In genomic region chr5:148397418-148397817, GRCm38 (mm10) we compare ENCODE assay signal across 14 mouse cellular contexts. TPM values are rescaled to one million over a fixed set of nuclear protein-coding genes. Genes with fewer than 3 reads are reported as not detected.
DNase-seq lines count a peak whose midpoint lies in the region; ATAC-seq and TF ChIP-seq lines count a peak whose summit lies in the region.
"Had no signal": no experiment of that assay in that cellular context is flagged by ENCODE, and none has a peak within 500 bp of the region (broad histone marks: within the 10 kb centered on the region; RNA-seq: fewer than 3 reads in every experiment).

No protein-coding gene starts in this region.

- no peak for ATAC-seq in limb, embryonic 12.5 days (ENCODE audit: insufficient number of reproducible peaks, insufficient read depth, low FRiP score, low TSS enrichment, low read depth)

- TF ChIP-seq EP300 in MEL (IDR thresholded peaks at IDR 0.05; ENCODE audit: low read depth in 1 of 2, low read length in 2 of 2) = peak; percentile 58 to 81

- no peak for TF ChIP-seq RAD21 in MEL (IDR thresholded peaks at IDR 0.05; ENCODE audit: low read depth, low read length)

- no peaks in the 10 kb centered on the region for H3K36me3 ChIP-seq in limb, embryonic 12.5 days
- peaks cover 16% of the 10 kb centered on the region for H3K36me3 ChIP-seq in limb, embryonic 10.5 days
- peaks cover 19 to 30% of the 10 kb centered on the region in 2 experiments for H3K36me3 ChIP-seq in MEL (ENCODE audit: control insufficient read depth in 1 of 2, insufficient read depth in 2 of 2, low read length in 2 of 2)
- peaks cover 32% of the 10 kb centered on the region for H3K36me3 ChIP-seq in myocyte (ENCODE audit: control insufficient read depth, insufficient read depth)
- H3K36me3 ChIP-seq: midbrain, embryonic 12.5 days had no signal

- DNase-seq in limb, embryonic 10.5 days (ENCODE audit: low spot score) = no peak
- peak; percentile 81 for DNase-seq in MEL (ENCODE audit: low read depth, low spot score)
- peak; percentile 62 for DNase-seq in induced T-regulatory cell, adult 2 months (ENCODE audit: low read depth)
- no peak for DNase-seq in urinary bladder, postnatal 14 days (ENCODE audit: low spot score)
- DNase-seq in layer of hippocampus, postnatal 14 days (ENCODE audit: low spot score in 2 of 2) = no peak
- DNase-seq: cerebellum, adult 11-12 months; heart, adult 18-20 months; heart, postnatal 10 days; lung, postnatal 36 days; right cerebral cortex, postnatal 4 days had no signal

- no peak overlapping the region for H3ac ChIP-seq in myocyte (ENCODE audit: control insufficient read depth, insufficient read length)

- H3K79me2 ChIP-seq in MEL (ENCODE audit: control insufficient read depth, insufficient read depth, low read length, poor library complexity) = peaks cover 69% of the 10 kb centered on the region
- H3K79me2 ChIP-seq in myocyte (ENCODE audit: control insufficient read depth, insufficient read depth) = peaks cover 67% of the 10 kb centered on the region

- H3K27ac ChIP-seq in limb, embryonic 12.5 days = no peak overlapping the region
- H3K27ac ChIP-seq in limb, embryonic 10.5 days = no peak overlapping the region
- peak overlapping the region; percentile 31; the same call in 1 of the 2 replicates for H3K27ac ChIP-seq in MEL (ENCODE audit: control insufficient read depth, low read depth, low read length)
- H3K27ac ChIP-seq: midbrain, embryonic 12.5 days; neural tube, embryonic 12.5 days had no signal

- H3K4me3 ChIP-seq in limb, embryonic 12.5 days (replicated peaks) = no peak overlapping the region
- H3K4me3 ChIP-seq in limb, embryonic 10.5 days = no peak overlapping the region
- H3K4me3 ChIP-seq in MEL (ENCODE audit: control insufficient read depth in 1 of 2, insufficient read depth in 1 of 2, low read depth in 2 of 2, low read length in 2 of 2) (peak overlapping the region; percentile 69 to 72), myocyte (peak overlapping the region; percentile 92)
- H3K4me3 ChIP-seq: neural tube, embryonic 12.5 days had no signal

- WGBS in limb, embryonic 12.5 days = 88% methylated on average over 4 of the region's 4 CpGs
- WGBS in limb, embryonic 10.5 days = 95% methylated on average over 4 of the region's 4 CpGs

- no peak for TF ChIP-seq CTCF in MEL (IDR thresholded peaks at IDR 0.05 in 2 of 3, conservative IDR thresholded peaks at IDR 0.05 in 1 of 3; ENCODE audit: control insufficient read depth in 1 of 3, insufficient read depth in 1 of 3, low read depth in 2 of 3, low read length in 3 of 3, poor library complexity in 1 of 3, severe bottlenecking in 1 of 3)

- H3K4me1 ChIP-seq in limb, embryonic 12.5 days (replicated peaks) = peaks cover 14% of the 10 kb centered on the region
- peaks cover 21% of the 10 kb centered on the region for H3K4me1 ChIP-seq in limb, embryonic 10.5 days
- peaks cover 8 to 18% of the 10 kb centered on the region in 2 experiments; a peak in 3 of 4 replicates for H3K4me1 ChIP-seq in MEL (ENCODE audit: control insufficient read depth in 1 of 2, insufficient read depth in 2 of 2, low read length in 2 of 2)

- H3K4me2 ChIP-seq in limb, embryonic 12.5 days = peak overlapping the region; percentile 100
- H3K4me2 ChIP-seq in myocyte (ENCODE audit: low read depth) = peak overlapping the region; percentile 83
- H3K4me2 ChIP-seq: neural tube, embryonic 12.5 days had no signal

- H3K27me3 ChIP-seq in limb, embryonic 12.5 days = peaks cover 9% of the 10 kb centered on the region; the same call in 1 of the 2 replicates
- peaks cover 14% of the 10 kb centered on the region for H3K27me3 ChIP-seq in limb, embryonic 10.5 days (ENCODE audit: low read depth, poor library complexity, severe bottlenecking)
- H3K27me3 ChIP-seq in MEL (ENCODE audit: control insufficient read depth in 1 of 2, insufficient read depth in 2 of 2, low read length in 2 of 2) = no peaks in the 10 kb centered on the region
- no peaks in the 10 kb centered on the region for H3K27me3 ChIP-seq in myocyte (ENCODE audit: control insufficient read depth, insufficient read depth, insufficient read length)
- H3K27me3 ChIP-seq: neural tube, embryonic 12.5 days had no signal

- TF ChIP-seq POLR2A in MEL (IDR thresholded peaks at IDR 0.05; ENCODE audit: control insufficient read depth in 1 of 2, insufficient read depth in 1 of 2, low read depth in 1 of 2, low read length in 2 of 2, poor library complexity in 1 of 2) (no peak), myocyte (IDR thresholded peaks at IDR 0.05; ENCODE audit: insufficient read length, low read depth) (no peak)

- H3K9me3 ChIP-seq in limb, embryonic 12.5 days = no peaks in the 10 kb centered on the region
- no peaks in the 10 kb centered on the region for H3K9me3 ChIP-seq in limb, embryonic 10.5 days (replicated peaks)
- no peaks in the 10 kb centered on the region for H3K9me3 ChIP-seq in MEL (replicated peaks; ENCODE audit: insufficient read depth, low read length)
- H3K9me3 ChIP-seq: midbrain, embryonic 12.5 days; neural tube, embryonic 12.5 days had no signal

- no peak overlapping the region for H3K9ac ChIP-seq in limb, embryonic 12.5 days (replicated peaks)
- H3K9ac ChIP-seq in MEL (ENCODE audit: control insufficient read depth, low read depth, low read length, poor library complexity, severe bottlenecking) = peak overlapping the region; percentile 63
- H3K9ac ChIP-seq: midbrain, embryonic 12.5 days; neural tube, embryonic 12.5 days had no signal

TF ChIP-seq in MEL, 35 proteins besides CTCF, POLR2A, EP300 and RAD21 (continues in another document):
- TF ChIP-seq ZNF384 (IDR thresholded peaks at IDR 0.05; ENCODE audit: low read depth, low read length) (no peak), MYC (IDR thresholded peaks at IDR 0.05; ENCODE audit: low read depth, low read length) (peak; percentile 19; the same call in 1 of the 2 replicates), ETS1 (IDR thresholded peaks at IDR 0.05; ENCODE audit: low read depth, low read length) (peak; percentile 87), SIN3A (IDR thresholded peaks at IDR 0.05; ENCODE audit: low read length) (peak; percentile 84), MAZ (IDR thresholded peaks at IDR 0.05; ENCODE audit: low read depth, low read length) (no peak), BHLHE40 (IDR thresholded peaks at IDR 0.05; ENCODE audit: borderline replicate concordance, low read depth, low read length) (no peak), TAL1 (IDR thresholded peaks at IDR 0.05; ENCODE audit: low read length) (peak; percentile 70), TBP (IDR thresholded peaks at IDR 0.05; ENCODE audit: low read depth, low read length) (0 out of 2 replicates have a peak, but pooled peaks have one; percentile 27), E2F4 (IDR thresholded peaks at IDR 0.05; ENCODE audit: borderline replicate concordance, low read depth, low read length) (no peak), GATA1 (IDR thresholded peaks at IDR 0.05; ENCODE audit: low read depth, low read length) (peak; percentile 82), CHD1 (IDR thresholded peaks at IDR 0.05; ENCODE audit: low read depth, low read length) (no peak), NELFE (IDR thresholded peaks at IDR 0.05; ENCODE audit: low read depth, low read length) (no peak), MXI1 (IDR thresholded peaks at IDR 0.05; ENCODE audit: low read depth, low read length) (peak; percentile 38; the same call in 1 of the 2 replicates), GABPA (IDR thresholded peaks at IDR 0.05; ENCODE audit: low read depth, low read length) (no peak), USF1 (IDR thresholded peaks at IDR 0.05; ENCODE audit: low read depth, low read length) (no peak), HCFC1 (IDR thresholded peaks at IDR 0.05; ENCODE audit: low read depth, low read length) (0 out of 2 replicates have a peak, but pooled peaks have one; percentile 31), JUND (IDR thresholded peaks at IDR 0.05; ENCODE audit: low read depth, low read length) (0 out of 2 replicates have a peak, but pooled peaks have one; percentile 43)

TF ChIP-seq in myocyte, 11 proteins besides CTCF, POLR2A, EP300 and RAD21:
- TF ChIP-seq MYOG (IDR thresholded peaks at IDR 0.05; ENCODE audit: control insufficient read depth in 1 of 3, insufficient read depth in 1 of 3, insufficient read length in 2 of 3, low read depth in 2 of 3) (no peak), TCF12 (IDR thresholded peaks at IDR 0.05; ENCODE audit: insufficient read depth, poor library complexity, severe bottlenecking) (no peak), REST (IDR thresholded peaks at IDR 0.05; ENCODE audit: insufficient read depth, insufficient read length) (no peak), TCF3 (IDR thresholded peaks at IDR 0.05; ENCODE audit: insufficient read length, low read depth) (no peak), CEBPB (IDR thresholded peaks at IDR 0.05; ENCODE audit: insufficient read depth, poor library complexity, severe bottlenecking) (no peak), MAX (IDR thresholded peaks at IDR 0.05; ENCODE audit: low read depth) (no peak), POLR2AphosphoS2 (IDR thresholded peaks at IDR 0.05; ENCODE audit: insufficient read length, low read depth) (no peak), USF1 (IDR thresholded peaks at IDR 0.05; ENCODE audit: low read depth) (no peak), SRF (IDR thresholded peaks at IDR 0.05; ENCODE audit: control insufficient read depth, insufficient read length, low read depth) (no peak), MYOD1 (IDR thresholded peaks at IDR 0.05; ENCODE audit: control insufficient read depth in 1 of 3, insufficient read length in 2 of 3, low read depth in 2 of 3) (no peak), E2F4 (IDR thresholded peaks at IDR 0.05; ENCODE audit: insufficient read depth) (no peak)

RNA-seq across cellular contexts. Expression of gene Slc7a1, which starts 2.3 kb away (rescaled TPM):
- polyA plus RNA-seq in limb, embryonic 12.5 days (2016; fragmentation: Nextera tagmentation; extraction: Ambion mirVana) = 12.0 and 12.6 TPM in 2 replicates
- 13.2 and 17.8 TPM in 2 replicates for polyA plus RNA-seq in limb, embryonic 10.5 days (2016; fragmentation: Nextera tagmentation; extraction: Ambion mirVana)
- 64.1 and 90.2 TPM in 2 replicates for total RNA-seq in MEL (2012; rRNA removed)
- polyA plus RNA-seq in MEL (2012; ENCODE audit: insufficient read depth in 1 of 2, insufficient read length in 2 of 2, low read depth in 1 of 2, low replicate concordance in 2 of 2, missing spikeins in 1 of 2) (100 to 1,000 TPM in 1 of 2 experiments, 10 to 100 TPM in 1; 80.9 to 133 TPM), myocyte (2012; fragmentation: generic; extraction: Trizol) (51.4 TPM)
- 10 to 100 TPM; 47.5 to 48.2 TPM for total RNA-seq in layer of hippocampus, postnatal 14 days (2021)

Comparison
In these comparisons a context has a peak if more than half of its experiments do, and no peak if none do; other contexts are left out.
1. H3K4me3 ChIP-seq: peak in MEL (2 of 2) and myocyte (single experiment); none in limb, embryonic 12.5 days (single experiment) and limb, embryonic 10.5 days (single experiment).
2. DNase-seq: peak in MEL (single experiment) and induced T-regulatory cell, adult 2 months (single experiment); none in limb, embryonic 10.5 days (single experiment), urinary bladder, postnatal 14 days (single experiment) and layer of hippocampus, postnatal 14 days (0 of 2).